Mouse (Mus musculus) megakaryocyte, embryonic 14.5 days (primary cell): ENCODE measurements around the gene Opalin.

Source experiments
- FLI1 ChIP-seq: IDR thresholded peaks from 2 replicates; pipeline ENCODE4 v1.6.1; 2012; ENCODE audit warnings: low read length, inconsistent platforms, mixed read lengths
- GATA1 ChIP-seq: IDR thresholded peaks from 3 replicates; pipeline ENCODE4 v1.6.1; 2012; ENCODE audit warnings: mixed read lengths, low read length, inconsistent platforms, borderline replicate concordance

DNA sequence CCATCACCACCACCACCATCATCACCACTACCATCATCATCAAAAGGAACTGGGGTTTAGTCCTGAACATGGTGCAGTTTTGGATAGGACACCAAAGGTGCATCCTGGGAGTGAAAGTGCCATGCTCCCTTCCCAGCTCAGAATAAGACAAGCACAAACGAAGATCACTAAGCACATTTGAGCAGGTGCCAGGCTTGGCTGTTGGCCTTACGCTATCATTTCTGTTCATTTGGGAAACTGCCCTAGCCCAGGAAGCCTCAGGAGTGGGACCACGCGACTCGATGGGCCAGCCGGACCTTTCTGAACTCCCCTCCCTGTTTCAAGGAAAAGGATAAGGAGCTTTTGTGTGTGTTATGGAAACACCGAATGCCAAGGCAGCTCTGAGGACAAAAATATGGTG lies 31.8 kb upstream of the Opalin start:
- no peak for TF ChIP-seq FLI1
- TF ChIP-seq GATA1, result no peak
